Mouse (Mus musculus): ENCODE data around the gene Clcn1.

The Clcn1 gene

GRCm38 (mm10) chr6:42286448-42286847 lies at the start of gene Clcn1:
Clcn1 (plus strand) TSS chr6:42286685.
- DNase-seq (ENCODE audit: low spot score) = no peak

DNA sequence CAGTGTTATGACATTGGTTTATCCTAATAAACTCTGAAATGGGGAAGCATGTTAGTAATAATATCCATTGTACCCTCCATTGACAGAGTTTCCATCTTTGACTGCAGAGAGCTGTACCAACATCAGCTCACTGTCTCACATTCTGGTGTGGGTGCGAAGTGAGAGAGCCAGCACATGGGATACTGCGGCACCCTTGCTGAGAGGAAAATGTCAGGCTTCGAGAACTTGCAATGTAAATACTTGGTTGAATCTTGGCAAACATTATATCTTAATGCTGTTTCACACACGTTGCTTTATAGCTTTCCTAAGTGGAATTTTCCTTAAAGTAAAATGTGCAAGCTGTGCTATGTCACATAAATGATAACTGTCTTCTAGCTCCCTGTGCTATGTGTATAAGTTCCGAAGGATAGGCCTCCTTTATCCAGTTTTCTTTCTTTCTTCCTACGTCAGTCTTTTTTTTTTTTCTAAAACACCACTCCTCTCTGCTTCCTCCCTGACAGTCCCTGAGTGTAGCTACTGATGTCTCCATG lies 49.1 kb upstream of the Clcn1 start:
- DNase-seq (ENCODE audit: low spot score) = no peak

- DNase-seq (ENCODE audit: low spot score) = peak; percentile 61
Measured at GRCm38 (mm10) chr6:42241311-42242045, 45.0 kb upstream of the Clcn1 start.

DNA sequence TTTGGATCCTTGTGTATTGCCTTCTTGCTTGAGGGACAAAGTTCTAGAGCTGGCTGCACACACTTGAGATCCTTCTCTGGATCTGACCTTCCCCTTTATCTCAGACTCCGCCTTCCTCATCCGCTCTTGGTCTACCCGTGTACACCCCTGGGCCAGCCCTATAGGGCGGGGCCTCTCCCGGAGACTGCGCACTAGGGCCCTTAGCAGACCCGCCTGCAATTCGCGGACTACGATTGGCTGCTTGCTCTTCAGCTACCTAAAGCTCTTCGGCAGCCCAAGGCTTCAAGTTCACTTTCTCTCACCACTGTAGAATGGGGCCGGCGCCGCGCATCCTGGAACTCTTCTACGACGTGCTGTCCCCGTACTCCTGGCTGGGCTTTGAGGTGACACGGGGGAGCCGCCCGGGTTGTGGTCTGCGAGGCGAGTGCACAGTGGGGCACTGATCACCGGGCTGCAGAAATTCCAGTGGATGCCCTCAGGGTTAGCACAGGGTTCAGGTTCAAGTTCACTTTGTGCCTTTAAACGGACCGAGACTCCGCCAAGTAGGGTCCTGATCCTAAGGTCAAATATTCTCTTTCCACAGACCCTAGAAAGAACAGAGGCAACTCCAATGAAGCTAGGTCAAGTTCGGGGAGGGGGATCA lies 40.7 kb upstream of the Clcn1 start, which contains the start of gene Gstk1:
Gene Gstk1 (plus strand): TSS at position 225 of the 643 bp plus-strand sequence.
- peak; percentile 93 for DNase-seq (ENCODE audit: low spot score)

- DNase-seq (ENCODE audit: low spot score) = peak; percentile 32
Measured at GRCm38 (mm10) chr6:42247173-42247572, 39.3 kb upstream of the Clcn1 start.

- no peak for DNase-seq (ENCODE audit: low spot score)
Measured at GRCm38 (mm10) chr6:42247981-42248380, 38.5 kb upstream of the Clcn1 start.

DNA sequence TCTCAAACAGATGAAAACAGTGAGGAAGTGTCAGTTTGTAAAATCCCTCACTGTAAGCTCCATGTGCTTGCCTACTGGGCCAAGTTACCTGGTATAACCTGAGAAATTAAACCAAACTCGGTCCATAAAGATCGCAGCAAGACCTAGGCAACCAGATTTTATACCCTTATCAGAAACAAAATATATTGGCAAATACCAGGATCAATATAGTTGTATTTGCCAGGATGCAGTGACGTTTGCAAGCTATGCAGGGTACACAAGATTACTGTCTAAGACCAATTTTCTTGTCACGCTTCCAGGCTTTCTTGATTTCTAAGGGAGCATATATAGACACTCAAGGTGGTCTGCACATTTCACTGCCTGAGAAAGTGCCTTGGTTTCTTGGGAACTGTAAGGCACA lies 34.7 kb upstream of the Clcn1 start:
- no peak for DNase-seq (ENCODE audit: low spot score)

DNA sequence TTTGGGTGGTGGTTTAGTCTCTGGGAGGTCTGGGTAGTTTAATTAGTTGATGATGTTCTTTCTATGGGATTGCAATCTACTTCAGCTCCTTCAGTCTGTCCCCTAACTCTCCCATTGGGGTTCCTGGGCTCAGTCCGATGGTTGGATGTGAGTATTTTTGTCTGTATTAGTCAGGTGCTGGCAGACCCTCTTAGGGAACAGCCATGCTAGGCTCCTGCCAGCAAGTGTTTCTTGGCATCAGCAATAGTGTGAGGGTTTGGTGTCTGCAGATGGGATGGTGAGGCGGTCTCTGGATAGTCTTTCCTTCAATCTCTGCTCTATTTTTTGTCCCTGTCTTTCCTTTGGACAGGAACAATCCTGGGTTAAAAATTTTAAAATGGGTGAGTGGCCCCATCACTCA lies 33.4 kb upstream of the Clcn1 start:
- no peak for DNase-seq (ENCODE audit: low spot score)

DNA sequence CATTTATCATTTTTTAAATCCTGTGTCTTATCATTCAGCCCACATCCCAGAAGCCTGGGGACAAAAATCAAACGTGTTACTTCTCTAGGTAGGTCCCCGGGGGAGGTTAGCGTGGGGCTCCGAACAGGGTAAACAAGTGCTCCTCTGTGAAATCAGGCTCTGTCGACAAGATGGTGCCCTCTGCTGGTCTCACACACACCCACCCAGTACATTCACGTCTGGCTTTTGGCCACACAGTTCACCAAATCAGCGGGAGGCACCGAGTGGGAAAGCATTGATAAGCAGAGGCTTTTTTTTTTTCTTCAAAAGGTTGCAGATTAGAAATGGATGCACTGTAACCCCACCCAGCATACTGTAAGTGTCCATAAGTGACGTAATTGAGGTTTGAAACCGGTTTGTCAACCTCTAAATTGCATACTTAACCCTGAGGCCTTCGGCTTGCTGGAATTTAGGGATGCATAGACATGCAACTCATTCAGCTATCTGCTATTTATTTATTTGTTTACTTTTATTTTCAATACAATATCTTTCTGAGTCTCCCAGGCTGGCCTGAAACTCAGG lies 29.1 kb upstream of the Clcn1 start:
- DNase-seq (ENCODE audit: low spot score) = peak; percentile 76

DNA sequence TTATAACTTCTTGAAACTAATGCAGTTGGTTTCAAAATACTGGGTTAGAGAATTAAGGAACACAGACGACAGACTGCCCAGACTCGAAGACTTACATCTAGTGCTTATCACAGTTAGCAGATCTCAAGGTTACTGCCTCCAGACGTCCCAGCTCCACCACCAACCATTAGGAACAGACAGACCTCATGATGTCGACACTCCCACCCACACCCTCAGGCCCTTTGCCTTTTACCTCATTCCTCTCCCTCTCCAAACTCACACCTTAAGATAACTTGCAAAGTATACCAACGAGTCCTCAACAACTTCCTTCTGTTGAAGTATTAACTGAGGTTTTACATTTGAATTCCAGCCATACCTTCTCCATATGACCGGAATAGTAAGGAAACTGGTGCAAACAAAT lies 26.1 kb upstream of the Clcn1 start:
- DNase-seq (ENCODE audit: low spot score) = peak; percentile 69

GRCm38 (mm10) chr6:42261524-42262170 lies 24.8 kb upstream of the Clcn1 start, which contains the start of gene Tmem139:
Tmem139 (plus strand) TSS chr6:42261970.
- peak; percentile 82 for DNase-seq (ENCODE audit: low spot score)

GRCm38 (mm10) chr6:42264626-42265312 lies 21.7 kb upstream of the Clcn1 start, which contains the start of gene Casp2:
Casp2 (plus strand) TSS chr6:42264985.
- peak; percentile 99 for DNase-seq (ENCODE audit: low spot score)

GRCm38 (mm10) chr6:42265391-42266330 lies 20.8 kb upstream of the Clcn1 start:
- peak; percentile 31 for DNase-seq (ENCODE audit: low spot score)

- no peak for DNase-seq (ENCODE audit: low spot score)
Measured at GRCm38 (mm10) chr6:42270817-42271216, 15.7 kb upstream of the Clcn1 start.

DNA sequence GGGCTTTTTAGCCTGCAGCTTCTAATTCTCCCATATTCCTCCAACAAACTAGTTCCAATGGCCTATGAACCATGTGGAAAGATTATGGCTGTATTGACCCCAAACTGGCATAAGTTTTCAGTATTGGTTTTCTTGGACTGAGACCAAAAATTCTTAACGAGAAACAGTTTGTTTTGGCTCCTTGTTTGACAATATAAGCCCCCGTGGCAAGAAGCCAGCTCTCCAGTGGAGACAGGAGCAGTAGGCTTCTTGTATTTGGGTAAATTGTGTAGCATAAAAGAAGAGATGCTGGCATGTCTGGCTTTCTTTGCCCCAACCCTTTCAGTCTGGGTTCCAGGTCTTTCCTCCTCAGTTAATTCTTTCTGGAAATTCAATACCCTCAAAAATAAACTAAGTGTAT lies 10.3 kb upstream of the Clcn1 start:
- DNase-seq (ENCODE audit: low spot score) = no peak

- no peak for DNase-seq (ENCODE audit: low spot score)
Measured at GRCm38 (mm10) chr6:42282865-42283528, 3.5 kb upstream of the Clcn1 start.

GRCm38 (mm10) chr6:42287562-42287961 lies 1.1 kb downstream of the Clcn1 start:
- DNase-seq (ENCODE audit: low spot score) = no peak

DNA sequence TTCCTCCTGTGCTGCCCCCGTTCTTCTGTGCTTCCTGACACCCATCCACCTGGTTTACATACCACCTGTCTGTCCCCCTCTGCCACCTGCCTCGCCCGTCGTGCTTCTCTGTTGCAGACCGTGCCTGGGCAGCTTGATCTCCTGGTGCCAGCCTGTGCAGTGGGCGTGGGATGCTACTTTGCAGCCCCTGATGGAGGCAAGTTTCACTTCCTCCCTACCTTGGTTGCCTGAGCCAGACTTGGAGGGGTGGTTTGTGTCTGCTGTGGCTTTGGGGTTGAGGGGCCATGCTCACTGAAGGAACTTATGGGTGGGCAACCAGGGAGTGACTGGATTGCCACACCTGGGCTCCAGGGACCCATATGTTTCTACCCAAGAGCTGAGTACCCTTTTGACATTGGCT lies 6.8 kb downstream of the Clcn1 start:
- no peak for DNase-seq (ENCODE audit: low spot score)

- DNase-seq (ENCODE audit: low spot score) = peak; percentile 36
Measured at GRCm38 (mm10) chr6:42295549-42296094, 9.1 kb downstream of the Clcn1 start.

GRCm38 (mm10) chr6:42299362-42299761 lies 12.9 kb downstream of the Clcn1 start:
- no peak for DNase-seq (ENCODE audit: low spot score)
